Comparison of ENCODE assay signal across 12 mouse cellular contexts in genomic region chr10:96632271-96633144, GRCm38 (mm10). TPM values are rescaled to one million over a fixed set of nuclear protein-coding genes. Genes with fewer than 3 reads are reported as not detected.
A peak's percentile ranks its signal among the peaks of the same experiment; 100 is the strongest.
DNase-seq lines count a peak whose midpoint lies in the region; TF ChIP-seq lines count a peak whose summit lies in the region.
"Had no signal": no experiment of that assay in that cellular context is flagged by ENCODE, and none has a peak within 500 bp of the region (broad histone marks: within the 10 kb centered on the region; RNA-seq: fewer than 3 reads in every experiment).

No protein-coding gene starts in this region.

- dilution Hi-C loops in CH12.LX (cut with MboI; ENCODE audit: extremely low pct_ligation_motif_present, extremely low pct_unique_long_range_greater_than_20kb, low sequenced_read_pairs), result no loop called here

- peak overlapping the region; percentile 78 for H3K4me2 ChIP-seq in CH12.LX (ENCODE audit: insufficient read depth, low read depth, poor library complexity, severe bottlenecking)
- H3K4me2 ChIP-seq: embryonic facial prominence, embryonic 15.5 days; neural tube, embryonic 15.5 days had no signal

- intact Hi-C loops in gastrocnemius, adult 2 months (cut with DNase I), result no loop called here
- intact Hi-C loops in gastrocnemius, postnatal 36 days (cut with DNase I), result no loop called here

- no peak for TF ChIP-seq CTCF in gastrocnemius, adult 2 months (IDR thresholded peaks at IDR 0.05)
- no peak for TF ChIP-seq CTCF in CH12.LX (conservative IDR thresholded peaks at IDR 0.05 in 1 of 2, IDR thresholded peaks at IDR 0.05 in 1 of 2; ENCODE audit: low read depth in 2 of 2, low read length in 2 of 2)

- TF ChIP-seq RAD21 in CH12.LX (IDR thresholded peaks at IDR 0.05; ENCODE audit: low read depth, low read length), result no peak

- in situ Hi-C loops in CH12.LX (cut with MboI; ENCODE audit: low pct_ligation_motif_present, low pct_unique_long_range_greater_than_20kb, low sequenced_read_pairs), result loop anchor here (10.0 to 25.0 kb wide), 2 partner anchors 292 to 530 kb away; no protein-coding TSS in a partner anchor

- no peaks in the 10 kb centered on the region for H3K27me3 ChIP-seq in CH12.LX (replicated peaks)
- H3K27me3 ChIP-seq: embryonic facial prominence, embryonic 15.5 days; neural tube, embryonic 15.5 days had no signal

- no peaks in the 10 kb centered on the region for H3K9me3 ChIP-seq in CH12.LX (replicated peaks; ENCODE audit: low read length)
- H3K9me3 ChIP-seq: embryonic facial prominence, embryonic 15.5 days; neural tube, embryonic 15.5 days had no signal

- TF ChIP-seq EP300 in CH12.LX (IDR thresholded peaks at IDR 0.05; ENCODE audit: low read length), result no peak

- TF ChIP-seq POLR2A in CH12.LX (IDR thresholded peaks at IDR 0.05; ENCODE audit: low read depth, low read length), result no peak

- H3K9ac ChIP-seq in CH12.LX (ENCODE audit: insufficient read depth, low read depth), result peak overlapping the region; percentile 27; the same call in 1 of the 2 replicates
- H3K9ac ChIP-seq: embryonic facial prominence, embryonic 15.5 days; neural tube, embryonic 15.5 days had no signal

- H3K79me2 ChIP-seq in CH12.LX (replicated peaks; ENCODE audit: control insufficient read depth, extremely low read depth, insufficient read depth, poor library complexity, severe bottlenecking), result no peaks in the 10 kb centered on the region

- peaks cover 0 to 17% of the 10 kb centered on the region in 2 experiments for H3K36me3 ChIP-seq in CH12.LX (replicated peaks in 1 of 2; ENCODE audit: control insufficient read depth in 1 of 2, insufficient read depth in 1 of 2, low read length in 1 of 2)
- H3K36me3 ChIP-seq: embryonic facial prominence, embryonic 15.5 days; neural tube, embryonic 15.5 days had no signal

- no peak for DNase-seq in gastrocnemius, adult 2 months
- no peak for DNase-seq in gastrocnemius, postnatal 36 days
- DNase-seq in 3T3-L1 (ENCODE audit: low read depth, low spot score) (peak; percentile 87), CH12.LX (ENCODE audit: extremely low read depth) (no peak)
- peak; percentile 39 for DNase-seq in induced T-regulatory cell, adult 2 months (ENCODE audit: low read depth)
- DNase-seq in ovary, postnatal 10 days (ENCODE audit: low spot score), result no peak
- DNase-seq in layer of hippocampus, adult 11-12 months (ENCODE audit: low spot score), result no peak
- DNase-seq: liver; lung, adult 2 months had no signal

- H3K4me1 ChIP-seq in CH12.LX (ENCODE audit: control insufficient read depth in 1 of 2, insufficient read depth in 2 of 2), result peaks cover 17 to 19% of the 10 kb centered on the region in 2 experiments

- H3K4me3 ChIP-seq in gastrocnemius, adult 2 months, result no peak overlapping the region
- H3K4me3 ChIP-seq in CH12.LX (replicated peaks in 1 of 3; ENCODE audit: low read depth in 2 of 3, low read length in 2 of 3, poor library complexity in 1 of 3), result no peak overlapping the region
- H3K4me3 ChIP-seq: embryonic facial prominence, embryonic 15.5 days; layer of hippocampus, adult 2 months; neural tube, embryonic 15.5 days had no signal

- peak overlapping the region; percentile 10; the same call in 1 of the 2 replicates for H3K27ac ChIP-seq in gastrocnemius, adult 2 months
- H3K27ac ChIP-seq in CH12.LX (ENCODE audit: insufficient read depth, low read depth), result no peak overlapping the region
- H3K27ac ChIP-seq: embryonic facial prominence, embryonic 15.5 days; layer of hippocampus, adult 2 months; neural tube, embryonic 15.5 days had no signal

TF ChIP-seq in CH12.LX, 34 proteins besides CTCF, POLR2A, EP300 and RAD21:
- TF ChIP-seq NRF1 (IDR thresholded peaks at IDR 0.05; ENCODE audit: low read depth, low read length) (no peak), JUN (IDR thresholded peaks at IDR 0.05; ENCODE audit: insufficient read depth, low read depth, low read length) (no peak), ZNF384 (IDR thresholded peaks at IDR 0.05; ENCODE audit: low read depth, low read length) (no peak), RCOR1 (conservative IDR thresholded peaks at IDR 0.05; ENCODE audit: low read depth, low read length) (no peak), USF2 (conservative IDR thresholded peaks at IDR 0.05; ENCODE audit: low read depth, low read length) (no peak), KAT2A (IDR thresholded peaks at IDR 0.05; ENCODE audit: insufficient replicate concordance, low read length) (no peak), ETS1 (conservative IDR thresholded peaks at IDR 0.05; ENCODE audit: low read depth, low read length) (no peak), SMC3 (IDR thresholded peaks at IDR 0.05; ENCODE audit: low read depth, low read length) (no peak), MEF2A (IDR thresholded peaks at IDR 0.05; ENCODE audit: borderline replicate concordance, low read depth, low read length) (no peak), USF1 (IDR thresholded peaks at IDR 0.05; ENCODE audit: low read depth, low read length) (no peak), HCFC1 (IDR thresholded peaks at IDR 0.05; ENCODE audit: low read depth, low read length) (no peak), JUND (conservative IDR thresholded peaks at IDR 0.05; ENCODE audit: low read depth, low read length) (no peak), ZMIZ1 (IDR thresholded peaks at IDR 0.05; ENCODE audit: low read depth, low read length) (no peak), CHD2 (IDR thresholded peaks at IDR 0.05; ENCODE audit: low read length) (no peak), ELF1 (IDR thresholded peaks at IDR 0.05; ENCODE audit: low read depth, low read length) (no peak), MAZ (IDR thresholded peaks at IDR 0.05; ENCODE audit: low read depth, low read length) (no peak), ZC3H11A (IDR thresholded peaks at IDR 0.05; ENCODE audit: low read depth, low read length) (no peak), CHD1 (IDR thresholded peaks at IDR 0.05; ENCODE audit: low read depth, low read length) (no peak), MXI1 (IDR thresholded peaks at IDR 0.05; ENCODE audit: low read depth, low read length) (no peak), MAX (IDR thresholded peaks at IDR 0.05; ENCODE audit: low read length) (no peak)

RNA-seq across cellular contexts. Expression of gene Btg1, which starts 15.7 kb away (rescaled TPM):
- 10 to 100 TPM; 12.8 to 15.0 TPM for total RNA-seq in gastrocnemius, adult 2 months (2021)
- total RNA-seq in gastrocnemius, postnatal 36 days (2021), result 10 to 100 TPM; 13.2 to 15.5 TPM
- total RNA-seq in CH12.LX (2012; rRNA removed) (17.7 and 25.1 TPM in 2 replicates), CH12.LX (2014; rRNA removed) (15.5 and 15.8 TPM in 2 replicates)
- polyA plus RNA-seq in CH12.LX (2012; ENCODE audit: insufficient read length, low read depth), result 16.8 and 20.5 TPM in 2 replicates

Comparison
In these comparisons a context has a peak if more than half of its experiments do, and no peak if none do; other contexts are left out.
1. DNase-seq: peak in 3T3-L1 (single experiment) and induced T-regulatory cell, adult 2 months (single experiment); none in gastrocnemius, adult 2 months (single experiment), gastrocnemius, postnatal 36 days (0 of 2), CH12.LX (single experiment), ovary, postnatal 10 days (single experiment) and layer of hippocampus, adult 11-12 months (single experiment).